Mouse (Mus musculus): ENCODE measurements at regions not wholly inside any gene's neighbourhood (a gene's known extent, or its start where the extent isn't known, plus 50 kb on each side); places are given as distances from the start of the nearest gene placed in this dataset.
A peak's percentile ranks its signal among the peaks of the same experiment; 100 is the strongest.

GRCm38 (mm10) chr5:51799371-51800035 lies 232.0 kb upstream of the Ppargc1a start:
- 42% methylated on average over 6 of the region's 6 CpGs for WGBS
- no peaks in the 10 kb centered on the region for H3K36me3 ChIP-seq (ENCODE audit: insufficient read depth, low read length)
- no peak overlapping the region for H3K4me3 ChIP-seq (ENCODE audit: low read length)
- no peak overlapping the region for H3K27ac ChIP-seq (ENCODE audit: low read length)
- no peaks in the 10 kb centered on the region for H3K9me3 ChIP-seq (ENCODE audit: low read length)
- H3K27me3 ChIP-seq (ENCODE audit: insufficient read depth, low read length), result no peaks in the 10 kb centered on the region
- peak; percentile 87 for ATAC-seq (ENCODE audit: low FRiP score, low TSS enrichment)
- H3K9ac ChIP-seq (replicated peaks; ENCODE audit: low read length), result no peak overlapping the region
- no peak overlapping the region for H3K4me2 ChIP-seq (replicated peaks; ENCODE audit: low read depth, low read length)
- 0 out of 2 replicates have a peak, but pooled peaks cover 7% of the 10 kb centered on the region for H3K4me1 ChIP-seq (ENCODE audit: insufficient read depth, low read length)

- Histone ChIP-seq H3K9ac (replicated peaks; ENCODE audit: low read length) (no peak overlapping the region), H3K36me3 (ENCODE audit: insufficient read depth, low read length) (no peaks in the 10 kb centered on the region), H3K4me2 (replicated peaks; ENCODE audit: low read depth, low read length) (no peak overlapping the region), H3K27ac (ENCODE audit: low read length) (no peak overlapping the region), H3K4me1 (ENCODE audit: insufficient read depth, low read length) (no peaks in the 10 kb centered on the region), H3K27me3 (ENCODE audit: insufficient read depth, low read length) (no peaks in the 10 kb centered on the region), H3K4me3 (ENCODE audit: low read length) (no peak overlapping the region), H3K9me3 (ENCODE audit: low read length) (no peaks in the 10 kb centered on the region)
- peak; percentile 66 for ATAC-seq (ENCODE audit: low FRiP score, low TSS enrichment)
- WGBS, result 14% methylated on average over 6 of the region's 6 CpGs
Measured at GRCm38 (mm10) chr5:51794097-51794496, 226.6 kb upstream of the Ppargc1a start.

- H3K4me3 ChIP-seq (ENCODE audit: low read length), result no peak overlapping the region
- no peaks in the 10 kb centered on the region for H3K27me3 ChIP-seq (ENCODE audit: insufficient read depth, low read length)
- H3K4me2 ChIP-seq (replicated peaks; ENCODE audit: low read depth, low read length), result no peak overlapping the region
- WGBS, result 39% methylated on average over 2 of the region's 2 CpGs
- no peaks in the 10 kb centered on the region for H3K4me1 ChIP-seq (ENCODE audit: insufficient read depth, low read length)
- ATAC-seq (ENCODE audit: low FRiP score, low TSS enrichment), result peak; percentile 77; the same call in 1 of the 2 replicates
- H3K27ac ChIP-seq (ENCODE audit: low read length), result no peak overlapping the region
- H3K36me3 ChIP-seq (ENCODE audit: insufficient read depth, low read length), result no peaks in the 10 kb centered on the region
- no peaks in the 10 kb centered on the region for H3K9me3 ChIP-seq (ENCODE audit: low read length)
- no peak overlapping the region for H3K9ac ChIP-seq (replicated peaks; ENCODE audit: low read length)
Measured at GRCm38 (mm10) chr5:51792950-51793349, 225.4 kb upstream of the Ppargc1a start.

GRCm38 (mm10) chr5:51788768-51789167 lies 221.2 kb upstream of the Ppargc1a start:
- Histone ChIP-seq H3K4me2 (replicated peaks; ENCODE audit: low read depth, low read length) (no peak overlapping the region), H3K4me3 (ENCODE audit: low read length) (no peak overlapping the region), H3K27ac (ENCODE audit: low read length) (no peak overlapping the region), H3K9ac (replicated peaks; ENCODE audit: low read length) (no peak overlapping the region), H3K27me3 (ENCODE audit: insufficient read depth, low read length) (no peaks in the 10 kb centered on the region), H3K36me3 (ENCODE audit: insufficient read depth, low read length) (no peaks in the 10 kb centered on the region), H3K9me3 (ENCODE audit: low read length) (no peaks in the 10 kb centered on the region), H3K4me1 (ENCODE audit: insufficient read depth, low read length) (no peaks in the 10 kb centered on the region)
- 28% methylated on average over 6 of the region's 6 CpGs for WGBS
- ATAC-seq (ENCODE audit: low FRiP score, low TSS enrichment), result peak; percentile 73; the same call in 1 of the 2 replicates

GRCm38 (mm10) chr5:51783523-51783922 lies 216.0 kb upstream of the Ppargc1a start:
- H3K4me3 ChIP-seq (ENCODE audit: low read length), result no peak overlapping the region
- H3K27me3 ChIP-seq (ENCODE audit: insufficient read depth, low read length), result no peaks in the 10 kb centered on the region
- H3K27ac ChIP-seq (ENCODE audit: low read length), result no peak overlapping the region
- no peaks in the 10 kb centered on the region for H3K36me3 ChIP-seq (ENCODE audit: insufficient read depth, low read length)
- H3K4me1 ChIP-seq (ENCODE audit: insufficient read depth, low read length), result peaks cover 6% of the 10 kb centered on the region; the same call in 1 of the 2 replicates
- 56% methylated on average over 5 of the region's 5 CpGs for WGBS
- H3K9ac ChIP-seq (replicated peaks; ENCODE audit: low read length), result no peak overlapping the region
- H3K9me3 ChIP-seq (ENCODE audit: low read length), result no peaks in the 10 kb centered on the region
- no peak for ATAC-seq (ENCODE audit: low FRiP score, low TSS enrichment)
- H3K4me2 ChIP-seq (replicated peaks; ENCODE audit: low read depth, low read length), result no peak overlapping the region

GRCm38 (mm10) chr5:51783099-51783498 lies 215.6 kb upstream of the Ppargc1a start:
- H3K4me1 ChIP-seq (ENCODE audit: insufficient read depth, low read length), result peaks cover 6% of the 10 kb centered on the region; the same call in 1 of the 2 replicates
- H3K27me3 ChIP-seq (ENCODE audit: insufficient read depth, low read length), result no peaks in the 10 kb centered on the region
- H3K9ac ChIP-seq (replicated peaks; ENCODE audit: low read length), result no peak overlapping the region
- no peak overlapping the region for H3K4me2 ChIP-seq (replicated peaks; ENCODE audit: low read depth, low read length)
- ATAC-seq (ENCODE audit: low FRiP score, low TSS enrichment), result no peak
- H3K27ac ChIP-seq (ENCODE audit: low read length), result no peak overlapping the region
- H3K36me3 ChIP-seq (ENCODE audit: insufficient read depth, low read length), result no peaks in the 10 kb centered on the region
- no peaks in the 10 kb centered on the region for H3K9me3 ChIP-seq (ENCODE audit: low read length)
- WGBS, result 59% methylated on average over 9 of the region's 9 CpGs
- no peak overlapping the region for H3K4me3 ChIP-seq (ENCODE audit: low read length)

GRCm38 (mm10) chr5:51775502-51776145 lies 208.1 kb upstream of the Ppargc1a start:
- no peak for ATAC-seq (ENCODE audit: low FRiP score, low TSS enrichment)
- Histone ChIP-seq H3K36me3 (ENCODE audit: insufficient read depth, low read length) (no peaks in the 10 kb centered on the region), H3K27ac (ENCODE audit: low read length) (no peak overlapping the region), H3K4me2 (replicated peaks; ENCODE audit: low read depth, low read length) (no peak overlapping the region), H3K27me3 (ENCODE audit: insufficient read depth, low read length) (no peaks in the 10 kb centered on the region), H3K9ac (replicated peaks; ENCODE audit: low read length) (no peak overlapping the region), H3K4me3 (ENCODE audit: low read length) (no peak overlapping the region), H3K4me1 (ENCODE audit: insufficient read depth, low read length) (no peaks in the 10 kb centered on the region), H3K9me3 (ENCODE audit: low read length) (no peaks in the 10 kb centered on the region)
- 90% methylated on average over 9 of the region's 9 CpGs for WGBS

GRCm38 (mm10) chr5:51771655-51772054 lies 204.1 kb upstream of the Ppargc1a start:
- no peaks in the 10 kb centered on the region for H3K9me3 ChIP-seq (ENCODE audit: low read length)

GRCm38 (mm10) chr5:51766111-51766510 lies 198.6 kb upstream of the Ppargc1a start:
- Histone ChIP-seq H3K4me2 (replicated peaks; ENCODE audit: low read depth, low read length) (no peak overlapping the region), H3K27ac (ENCODE audit: low read length) (no peak overlapping the region), H3K36me3 (ENCODE audit: insufficient read depth, low read length) (no peaks in the 10 kb centered on the region), H3K4me1 (ENCODE audit: insufficient read depth, low read length) (no peaks in the 10 kb centered on the region), H3K27me3 (ENCODE audit: insufficient read depth, low read length) (no peaks in the 10 kb centered on the region), H3K4me3 (ENCODE audit: low read length) (no peak overlapping the region), H3K9me3 (ENCODE audit: low read length) (no peaks in the 10 kb centered on the region), H3K9ac (replicated peaks; ENCODE audit: low read length) (no peak overlapping the region)
- no peak for ATAC-seq (ENCODE audit: low FRiP score, low TSS enrichment)
- 87% methylated on average over 3 of the region's 3 CpGs for WGBS

More at GRCm38 (mm10) chr5:51771655-51772054, 204.1 kb upstream of the Ppargc1a start:
- ATAC-seq (ENCODE audit: low FRiP score, low TSS enrichment), result no peak
- Histone ChIP-seq H3K36me3 (ENCODE audit: insufficient read depth, low read length) (no peaks in the 10 kb centered on the region), H3K4me1 (ENCODE audit: insufficient read depth, low read length) (no peaks in the 10 kb centered on the region), H3K27me3 (ENCODE audit: insufficient read depth, low read length) (no peaks in the 10 kb centered on the region), H3K4me2 (replicated peaks; ENCODE audit: low read depth, low read length) (no peak overlapping the region), H3K27ac (ENCODE audit: low read length) (no peak overlapping the region), H3K9ac (replicated peaks; ENCODE audit: low read length) (no peak overlapping the region), H3K4me3 (ENCODE audit: low read length) (no peak overlapping the region)
- 86% methylated on average over 2 of the region's 2 CpGs for WGBS

GRCm38 (mm10) chr5:51764416-51764815 lies 196.9 kb upstream of the Ppargc1a start:
- Histone ChIP-seq H3K27me3 (ENCODE audit: insufficient read depth, low read length) (no peaks in the 10 kb centered on the region), H3K9me3 (ENCODE audit: low read length) (no peaks in the 10 kb centered on the region), H3K36me3 (ENCODE audit: insufficient read depth, low read length) (no peaks in the 10 kb centered on the region), H3K27ac (ENCODE audit: low read length) (no peak overlapping the region), H3K4me1 (ENCODE audit: insufficient read depth, low read length) (no peaks in the 10 kb centered on the region), H3K4me3 (ENCODE audit: low read length) (no peak overlapping the region), H3K9ac (replicated peaks; ENCODE audit: low read length) (no peak overlapping the region), H3K4me2 (replicated peaks; ENCODE audit: low read depth, low read length) (no peak overlapping the region)
- WGBS, result 82% methylated on average over 7 of the region's 7 CpGs
- ATAC-seq (ENCODE audit: low FRiP score, low TSS enrichment), result no peak

Data from kidney, embryonic 16.5 days (tissue).